Mouse (Mus musculus) embryonic facial prominence, embryonic 12.5 days (tissue): Measurements from ENCODE around the gene Ralgps1. TPM values are rescaled to one million over a fixed set of nuclear protein-coding genes. Genes with fewer than 3 reads are reported as not detected.

ENCODE experiments used
- ATAC-seq: fragments of 200-750 bp; cut with Nextera tagmentation; 2 replicates; pipeline ENCODE4 v1.8.0; 2017; ENCODE audit not compliant: insufficient number of reproducible peaks, insufficient read depth, low FRiP score, low TSS enrichment
- H3K27ac ChIP-seq: fragments of 300-500 bp; sonication (generic); 2 replicates; pipeline ENCODE4 v1.5.1; 2016; ENCODE audit warnings: mild to moderate bottlenecking
- H3K27me3 ChIP-seq: fragments of 300-500 bp; sonication (generic); 2 replicates; pipeline ENCODE4 v1.6.1; 2016; ENCODE audit warnings: mild to moderate bottlenecking, moderate library complexity
- H3K36me3 ChIP-seq: fragments of 300-500 bp; sonication (generic); 2 replicates; pipeline ENCODE4 v1.6.1; 2016; ENCODE audit warnings: mild to moderate bottlenecking
- H3K4me1 ChIP-seq: fragments of 300-500 bp; sonication (generic); 2 replicates; pipeline ENCODE4 v1.6.1; 2016
- H3K4me2 ChIP-seq: fragments of 300-500 bp; sonication (generic); replicated peaks from 2 replicates; pipeline ENCODE4 v1.6.1; 2016; ENCODE audit warnings: mild to moderate bottlenecking, moderate library complexity
- H3K4me3 ChIP-seq: fragments of 300-500 bp; sonication (generic); 2 replicates; pipeline ENCODE4 v1.5.1; 2016; ENCODE audit warnings: mild to moderate bottlenecking
- H3K9ac ChIP-seq: fragments of 300-500 bp; sonication (generic); 2 replicates; pipeline ENCODE4 v1.6.1; 2016; ENCODE audit warnings: mild to moderate bottlenecking, moderate library complexity
- H3K9me3 ChIP-seq: fragments of 300-500 bp; sonication (generic); 2 replicates; pipeline ENCODE4 v1.6.1; 2016; ENCODE audit warnings: mild to moderate bottlenecking, moderate library complexity
- WGBS: fragments of 180-500 bp; shearing (Covaris S2); methylation state at CpG from one replicate; pipeline ENCODE4 v1.1.7; 2016; 5-methylcytosine and 5-hydroxymethylcytosine counted together
- polyA plus RNA-seq: library from polyadenylated mRNA; unstranded; fragments of >200 nt; fragmentation: Nextera tagmentation; extraction: Ambion mirVana; gene quantifications from 2 replicates; pipeline ENCODE4 v1.2.1, GENCODE M21; 2016

Ralgps1 gene
- polyA plus RNA-seq, 1 experiment from 2014 or later = 4.8 TPM

DNA sequence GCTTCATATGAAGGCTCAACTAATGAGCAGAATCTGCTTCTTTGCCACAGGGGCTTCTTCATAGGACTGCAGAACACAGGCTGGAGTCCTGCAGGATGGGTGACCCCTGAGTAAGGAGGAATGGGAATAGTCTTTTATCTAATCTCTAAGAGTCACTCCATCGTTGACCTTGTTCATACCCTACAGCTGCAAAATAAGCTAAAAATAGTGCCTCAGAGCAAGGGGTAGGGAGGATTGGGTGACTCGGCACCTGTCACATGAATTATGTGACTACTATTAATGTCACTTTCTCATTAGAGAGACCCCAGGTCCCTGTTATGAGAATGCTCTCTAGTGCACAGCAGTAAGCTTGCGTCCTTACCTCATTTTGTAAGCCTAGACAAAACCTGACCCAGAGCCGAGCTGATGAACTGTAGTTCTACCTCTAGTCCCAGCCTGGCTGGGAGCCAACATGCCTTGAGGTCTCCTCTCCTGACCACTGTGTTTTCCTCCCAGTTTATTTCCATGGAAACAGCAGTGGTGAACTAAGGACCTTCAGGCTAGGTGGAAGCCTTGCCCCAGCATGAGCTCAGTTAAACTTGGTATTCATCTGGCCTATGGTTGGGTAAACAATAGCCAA, 117.6 kb downstream of the Ralgps1 start:
- no peak overlapping the region for H3K4me3 ChIP-seq
- no peak overlapping the region for H3K9ac ChIP-seq
- no peaks in the 10 kb centered on the region for H3K27me3 ChIP-seq
- no peak overlapping the region for H3K27ac ChIP-seq
- no peak for ATAC-seq
- WGBS = 64% methylated on average over 4 of the region's 4 CpGs
- H3K4me2 ChIP-seq = no peak overlapping the region
- no peaks in the 10 kb centered on the region for H3K9me3 ChIP-seq
- peaks cover 17% of the 10 kb centered on the region for H3K4me1 ChIP-seq
- 0 out of 2 replicates have a peak, but pooled peaks cover under 1% of the 10 kb centered on the region for H3K36me3 ChIP-seq

DNA sequence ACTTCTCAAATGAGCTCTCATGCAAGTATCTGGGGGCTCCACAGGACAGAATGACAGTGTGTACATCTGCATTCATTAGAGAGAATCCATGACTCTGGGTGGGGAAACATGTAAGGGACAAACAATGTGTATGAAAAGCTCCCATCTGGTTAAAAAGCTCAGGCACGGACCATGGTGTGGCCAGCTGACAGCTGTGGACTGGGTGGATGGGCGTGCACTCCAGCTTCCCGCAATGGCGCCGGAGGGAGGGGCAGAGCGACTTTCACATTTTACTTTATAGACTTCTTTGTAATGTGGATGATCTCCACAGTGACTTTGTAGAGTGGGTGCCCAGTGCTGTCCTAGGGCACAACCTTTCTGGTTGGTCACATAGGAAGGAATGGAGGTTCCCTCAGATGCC, 118.5 kb downstream of the Ralgps1 start:
- no peak for ATAC-seq
- WGBS = 91% methylated on average over 6 of the region's 6 CpGs
- no peak overlapping the region for H3K4me2 ChIP-seq
- H3K9ac ChIP-seq = no peak overlapping the region
- H3K27me3 ChIP-seq = no peaks in the 10 kb centered on the region
- H3K27ac ChIP-seq = no peak overlapping the region
- H3K36me3 ChIP-seq = peaks cover 4% of the 10 kb centered on the region; the same call in 1 of the 2 replicates
- H3K4me1 ChIP-seq = peaks cover 17% of the 10 kb centered on the region
- H3K9me3 ChIP-seq = no peaks in the 10 kb centered on the region
- H3K4me3 ChIP-seq = no peak overlapping the region

DNA sequence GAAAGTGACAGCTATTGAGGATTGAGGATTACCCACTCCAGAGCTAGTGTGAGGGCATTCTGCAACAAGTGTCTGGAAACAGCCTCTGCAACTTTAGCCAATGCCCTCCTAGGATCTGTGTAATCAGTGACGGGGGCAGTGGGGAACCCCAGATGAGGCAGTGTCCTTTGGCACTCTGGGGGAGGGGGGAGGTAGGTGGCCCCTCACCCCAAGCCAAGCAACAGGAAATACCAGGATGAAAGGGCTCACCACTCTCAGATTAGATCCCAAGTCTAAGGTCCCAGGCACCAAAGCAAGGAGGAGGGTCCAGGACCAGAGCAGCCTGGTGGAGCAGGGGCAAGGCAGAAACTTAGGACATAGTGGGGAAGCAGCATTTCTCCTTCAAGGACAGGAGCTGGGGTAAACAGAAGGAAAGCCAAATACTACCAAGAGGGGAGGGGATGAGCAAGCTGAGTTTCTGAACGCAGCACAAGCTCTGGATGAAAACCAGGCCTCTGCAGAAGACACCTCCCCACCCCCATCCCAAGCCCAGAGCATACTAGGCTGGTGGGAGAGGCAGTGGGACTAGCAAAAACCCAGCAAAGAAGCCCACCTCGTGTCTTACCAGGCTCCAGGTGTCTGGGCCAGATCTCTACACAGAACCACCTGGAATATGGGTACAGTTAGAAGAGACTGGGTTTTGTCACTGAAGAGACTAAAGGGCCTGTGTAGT, 121.2 kb downstream of the Ralgps1 start:
- H3K9ac ChIP-seq = no peak overlapping the region
- no peak overlapping the region for H3K4me3 ChIP-seq
- ATAC-seq = no peak

DNA sequence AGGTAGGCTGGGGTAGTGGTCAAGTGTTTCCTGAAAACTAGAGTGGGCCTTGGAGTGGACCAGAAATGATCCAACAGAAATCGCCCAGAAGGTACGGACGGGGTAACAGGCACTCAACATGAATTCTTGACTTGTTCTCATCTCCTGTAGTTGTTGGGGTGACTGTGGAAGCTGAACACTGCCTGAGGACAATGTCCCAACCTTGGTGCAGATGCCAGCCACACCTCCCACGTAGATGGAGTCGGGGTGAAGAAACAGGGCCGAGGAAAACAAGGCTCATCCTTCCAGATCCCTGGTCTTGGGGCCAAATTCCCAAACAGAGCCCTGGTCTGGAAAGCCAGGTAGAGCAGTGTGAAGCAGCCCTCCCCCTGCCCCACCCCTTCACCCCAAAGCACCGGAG, 122.7 kb downstream of the Ralgps1 start:
- no peak for ATAC-seq
- Histone ChIP-seq H3K4me2 (no peak overlapping the region), H3K27ac (no peak overlapping the region), H3K4me1 (peaks cover 8% of the 10 kb centered on the region), H3K36me3 (peaks cover 22% of the 10 kb centered on the region), H3K4me3 (no peak overlapping the region), H3K9ac (no peak overlapping the region), H3K9me3 (no peaks in the 10 kb centered on the region), H3K27me3 (no peaks in the 10 kb centered on the region)
- 82% methylated on average over 7 of the region's 7 CpGs for WGBS

More for the DNA sequence above, 121.2 kb downstream of the Ralgps1 start:
- no peak overlapping the region for H3K4me2 ChIP-seq
- peaks cover 17% of the 10 kb centered on the region for H3K4me1 ChIP-seq
- 27% methylated on average over 3 of the region's 3 CpGs for WGBS
- H3K9me3 ChIP-seq = no peaks in the 10 kb centered on the region
- peaks cover 15% of the 10 kb centered on the region; the same call in 1 of the 2 replicates for H3K36me3 ChIP-seq
- no peaks in the 10 kb centered on the region for H3K27me3 ChIP-seq
- no peak overlapping the region for H3K27ac ChIP-seq

DNA sequence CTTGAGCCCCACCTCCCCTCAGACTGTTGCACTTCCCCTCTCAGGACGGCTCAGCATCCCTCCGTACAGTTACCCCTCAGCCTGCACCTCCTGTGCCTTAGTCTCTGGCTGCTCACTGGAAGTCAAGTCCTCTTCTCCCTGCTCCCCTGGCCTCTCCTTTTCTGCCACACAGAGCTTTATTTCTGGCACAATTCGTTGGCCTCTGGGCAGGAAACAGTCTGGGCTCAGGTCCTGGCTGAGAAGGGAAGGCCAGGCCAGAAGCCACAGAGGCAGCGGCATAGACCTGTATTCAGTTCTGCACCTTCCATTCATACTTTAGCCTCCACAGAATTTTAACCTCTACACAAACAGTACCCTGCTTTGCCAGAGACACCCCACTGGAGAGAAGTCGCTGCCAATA, 124.4 kb downstream of the Ralgps1 start:
- ATAC-seq = no peak
- no peak overlapping the region for H3K27ac ChIP-seq
- peaks cover 39% of the 10 kb centered on the region for H3K36me3 ChIP-seq
- H3K4me3 ChIP-seq = no peak overlapping the region
- 74% methylated on average over 5 of the region's 5 CpGs for WGBS
- no peak overlapping the region for H3K4me2 ChIP-seq
- H3K9ac ChIP-seq = no peak overlapping the region
- peaks cover 7% of the 10 kb centered on the region; the same call in 1 of the 2 replicates for H3K4me1 ChIP-seq
- H3K9me3 ChIP-seq = no peaks in the 10 kb centered on the region
- H3K27me3 ChIP-seq = no peaks in the 10 kb centered on the region

DNA sequence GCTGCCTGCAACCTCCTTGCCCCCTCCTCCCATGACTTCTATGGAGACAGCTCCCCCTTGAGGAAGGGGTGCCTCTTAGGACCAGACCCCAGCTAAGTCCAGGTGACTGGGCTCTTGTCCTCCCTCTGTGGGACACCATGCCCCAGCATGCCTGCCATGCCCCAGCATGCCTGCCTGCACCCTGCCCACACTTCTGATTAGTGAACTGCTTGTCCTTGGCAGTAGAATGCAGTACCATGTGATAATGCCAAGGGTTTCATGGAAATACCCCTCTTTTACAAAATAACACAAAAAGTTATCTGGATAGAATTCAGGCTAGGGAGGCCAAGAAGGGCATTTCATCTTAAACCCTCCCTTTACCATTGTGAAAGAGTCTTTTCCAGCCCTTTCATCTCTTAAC, 125.9 kb downstream of the Ralgps1 start:
- Histone ChIP-seq H3K9me3 (no peaks in the 10 kb centered on the region), H3K27ac (no peak overlapping the region), H3K9ac (no peak overlapping the region), H3K4me3 (no peak overlapping the region), H3K27me3 (no peaks in the 10 kb centered on the region), H3K4me1 (peaks cover 7% of the 10 kb centered on the region; the same call in 1 of the 2 replicates), H3K4me2 (no peak overlapping the region), H3K36me3 (peaks cover 43% of the 10 kb centered on the region)
- no peak for ATAC-seq

DNA sequence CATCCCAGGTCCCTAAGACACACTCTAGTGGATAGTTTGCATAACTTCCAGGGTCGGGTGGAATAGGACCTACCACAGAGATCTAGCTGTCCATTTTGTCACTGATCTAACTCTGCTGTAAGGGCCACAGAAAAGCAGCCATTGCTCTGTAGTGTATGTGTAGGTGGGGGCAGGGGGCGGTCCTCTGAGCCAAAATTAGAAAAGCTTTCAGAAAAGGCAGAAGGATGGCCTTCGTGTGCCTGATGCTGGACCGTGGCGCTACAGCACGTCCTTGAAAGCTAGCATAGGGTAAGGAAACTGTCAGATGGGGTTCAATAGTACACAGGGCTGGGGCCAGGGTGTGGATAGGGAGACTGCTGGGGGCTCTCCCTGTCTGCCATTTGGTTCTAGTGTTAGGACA, 126.4 kb downstream of the Ralgps1 start:
- 79% methylated on average over 6 of the region's 6 CpGs for WGBS
- Histone ChIP-seq H3K4me1 (peaks cover 5% of the 10 kb centered on the region; the same call in 1 of the 2 replicates), H3K27ac (no peak overlapping the region), H3K4me3 (no peak overlapping the region), H3K36me3 (peaks cover 43% of the 10 kb centered on the region), H3K9me3 (no peaks in the 10 kb centered on the region), H3K4me2 (no peak overlapping the region), H3K27me3 (no peaks in the 10 kb centered on the region), H3K9ac (no peak overlapping the region)
- no peak for ATAC-seq

DNA sequence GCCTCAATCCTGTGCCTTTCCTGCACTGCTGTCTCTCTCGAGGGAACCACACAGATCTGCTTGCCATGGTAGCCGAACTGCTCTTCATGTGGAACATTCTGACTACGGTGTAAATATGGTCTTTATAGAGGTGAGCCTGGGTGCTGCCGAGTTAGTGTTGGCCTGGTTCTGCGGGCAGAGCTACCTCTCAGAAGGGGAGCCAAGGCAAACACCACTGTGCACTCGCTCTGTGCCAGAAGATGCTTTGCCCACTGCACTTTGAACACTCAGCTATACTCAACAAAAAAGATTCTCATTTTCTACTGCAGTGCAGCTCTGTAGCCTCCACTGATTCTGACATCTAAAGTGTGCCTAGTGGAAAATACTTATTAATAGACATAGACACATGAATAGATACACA, 133.7 kb downstream of the Ralgps1 start:
- Histone ChIP-seq H3K9me3 (no peaks in the 10 kb centered on the region), H3K4me3 (no peak overlapping the region), H3K27ac (no peak overlapping the region), H3K36me3 (peaks cover 18% of the 10 kb centered on the region), H3K4me2 (no peak overlapping the region), H3K4me1 (no peaks in the 10 kb centered on the region), H3K27me3 (no peaks in the 10 kb centered on the region), H3K9ac (no peak overlapping the region)
- 87% methylated on average over 6 of the region's 6 CpGs for WGBS
- ATAC-seq = no peak

DNA sequence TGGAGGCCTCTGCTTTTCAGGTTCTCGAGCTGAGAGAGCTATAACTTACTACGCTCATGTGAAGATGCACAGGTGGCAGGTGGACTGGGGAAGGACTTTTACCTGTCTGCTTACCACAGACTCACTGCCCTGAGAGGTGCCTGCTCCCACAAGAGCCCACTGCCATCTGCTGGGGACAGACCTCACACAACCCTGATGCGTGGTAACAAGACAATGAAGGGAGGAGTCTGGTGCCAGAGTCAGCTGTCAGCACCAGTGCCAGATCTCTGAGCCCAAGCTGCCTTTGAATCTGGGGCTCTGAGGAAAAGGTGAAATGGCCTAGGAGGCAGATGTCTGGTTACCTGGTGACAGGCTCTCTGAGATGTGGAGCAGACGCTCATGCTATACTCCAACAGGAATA, 136.4 kb downstream of the Ralgps1 start:
- Histone ChIP-seq H3K4me2 (no peak overlapping the region), H3K4me3 (no peak overlapping the region), H3K27me3 (no peaks in the 10 kb centered on the region)

DNA sequence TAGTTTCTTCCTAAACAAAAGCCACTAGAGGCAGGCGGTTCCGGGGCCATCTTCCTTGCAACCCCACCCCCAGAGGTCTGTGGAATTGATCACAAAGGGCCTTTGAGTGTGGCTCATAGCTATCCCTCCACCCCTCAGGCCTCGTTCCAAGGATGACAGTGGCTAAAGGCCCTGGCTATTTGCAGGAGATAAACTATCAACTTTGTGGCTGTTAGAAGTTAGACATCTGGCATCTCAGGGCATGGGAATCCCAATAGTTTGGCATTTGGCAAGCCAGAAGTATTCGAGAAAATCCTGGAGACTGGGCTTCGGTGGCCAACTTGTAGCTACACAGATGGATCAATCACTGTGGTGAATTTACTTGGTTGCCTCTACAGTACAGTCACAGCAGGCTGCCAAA, 137.4 kb downstream of the Ralgps1 start:
- H3K27ac ChIP-seq = no peak overlapping the region
- peaks cover 6% of the 10 kb centered on the region; the same call in 1 of the 2 replicates for H3K4me1 ChIP-seq
- WGBS = 58% methylated on average over 5 of the region's 5 CpGs
- no peak overlapping the region for H3K4me3 ChIP-seq
- ATAC-seq = no peak
- H3K9ac ChIP-seq = no peak overlapping the region
- no peak overlapping the region for H3K4me2 ChIP-seq
- no peaks in the 10 kb centered on the region for H3K27me3 ChIP-seq
- H3K36me3 ChIP-seq = peaks cover 38% of the 10 kb centered on the region
- no peaks in the 10 kb centered on the region for H3K9me3 ChIP-seq

More for the DNA sequence above, 136.4 kb downstream of the Ralgps1 start:
- H3K9me3 ChIP-seq = no peaks in the 10 kb centered on the region
- H3K36me3 ChIP-seq = peaks cover 28% of the 10 kb centered on the region
- no peak overlapping the region for H3K9ac ChIP-seq
- WGBS = 83% methylated on average over 4 of the region's 4 CpGs
- H3K27ac ChIP-seq = no peak overlapping the region
- peaks cover 6% of the 10 kb centered on the region; the same call in 1 of the 2 replicates for H3K4me1 ChIP-seq
- ATAC-seq = no peak

DNA sequence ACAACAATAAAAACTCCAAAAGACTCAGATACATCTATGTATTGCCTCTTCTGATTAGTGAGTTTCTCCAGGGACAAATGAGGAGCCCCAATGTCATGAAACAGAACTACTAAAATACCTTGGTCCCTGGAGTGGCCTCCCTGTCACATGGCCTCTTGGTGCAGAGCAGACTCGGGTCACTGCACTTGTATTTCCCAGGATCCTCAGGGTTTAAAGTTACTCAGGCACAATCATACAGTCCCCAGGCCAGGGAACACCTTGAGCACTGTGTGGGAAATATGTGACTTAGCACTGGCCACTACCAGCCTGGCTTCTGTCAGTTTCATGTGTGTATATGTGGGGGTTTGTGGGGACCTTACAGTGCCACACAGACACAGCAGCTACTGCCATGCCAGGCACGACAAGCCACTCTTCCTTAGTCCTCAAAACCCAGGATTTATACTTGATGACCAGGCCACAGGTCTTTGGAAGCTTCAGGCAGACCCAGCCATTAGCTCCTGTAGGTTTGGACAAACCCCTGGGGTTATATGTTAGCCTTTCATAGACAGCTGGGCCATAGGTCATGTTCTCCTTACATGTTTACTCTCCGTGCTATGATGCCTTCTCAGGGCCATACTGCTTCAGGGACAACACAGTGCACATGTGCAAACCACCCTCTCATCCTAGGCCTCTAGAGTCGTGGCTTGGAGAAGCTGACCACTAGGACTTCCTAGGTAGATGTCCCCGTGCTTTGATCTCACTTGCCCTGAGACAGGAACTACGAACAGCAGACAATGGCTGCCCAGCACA, 138.3 kb downstream of the Ralgps1 start:
- Histone ChIP-seq H3K27ac (no peak overlapping the region), H3K9me3 (no peaks in the 10 kb centered on the region), H3K4me2 (no peak overlapping the region), H3K27me3 (no peaks in the 10 kb centered on the region), H3K36me3 (peaks cover 47% of the 10 kb centered on the region), H3K9ac (no peak overlapping the region), H3K4me3 (no peak overlapping the region), H3K4me1 (peaks cover 6% of the 10 kb centered on the region; the same call in 1 of the 2 replicates)
- no peak for ATAC-seq
- WGBS = 64% methylated on average over 6 of the region's 6 CpGs
